Mouse (Mus musculus) small intestine, adult 2 months (tissue): ENCODE data around the gene Nxpe2.

Experiments used
- CTCF ChIP-seq: fragments of 200-500 bp; IDR thresholded peaks from 2 replicates; pipeline ENCODE4 v1.5.1; 2012; ENCODE audit warnings: low read depth, mild to moderate bottlenecking, control low read depth, inconsistent platforms, low read length, moderate library complexity, mixed read lengths; ENCODE audit not compliant: insufficient replicate concordance, insufficient read length; ENCODE audit errors: extremely low read depth
- POLR2A ChIP-seq: fragments of 200-500 bp; IDR thresholded peaks from 2 replicates; pipeline ENCODE4 v1.6.1; 2012; ENCODE audit warnings: low read depth, mild to moderate bottlenecking, control low read depth, inconsistent platforms, low read length, moderate library complexity

- peak; percentile 60; the same call in 1 of the 2 replicates for TF ChIP-seq CTCF
- no peak for TF ChIP-seq POLR2A
Measured at GRCm38 (mm10) chr9:48354793-48355192, 1.5 kb upstream of the Nxpe2 start.
